In genomic region chr2:11503736-11504135, GRCm38 (mm10) we compare ENCODE assay signal across 8 mouse cellular contexts. TPM values are rescaled to one million over a fixed set of nuclear protein-coding genes. Genes with fewer than 3 reads are reported as not detected.
DNase-seq lines count a peak whose midpoint lies in the region; ATAC-seq lines count a peak whose summit lies in the region.

No protein-coding gene starts in this region.

- intact Hi-C loops in heart, postnatal 25 days (cut with DNase I): loop anchor here (2.0 kb wide), 1 partner anchor 39 kb away; no protein-coding TSS in a partner anchor

- no peak for DNase-seq in heart, postnatal 25 days (ENCODE audit: low spot score)
- peak; percentile 9 for DNase-seq in naive thymus-derived CD4-positive, alpha-beta T cell, adult 2 months (ENCODE audit: low read depth)
- DNase-seq in spleen, postnatal 10 days (ENCODE audit: low spot score in 2 of 2): no peak
- DNase-seq in retina, embryonic 14.5 days (ENCODE audit: low spot score): no peak

- peak overlapping the region; percentile 87 for H3K27ac ChIP-seq in heart, embryonic 16.5 days (ENCODE audit: low read length)
- H3K27ac ChIP-seq in embryonic facial prominence, embryonic 12.5 days: no peak overlapping the region
- H3K27ac ChIP-seq in intestine, embryonic 16.5 days (ENCODE audit: low read length): peak overlapping the region; percentile 94

- peak overlapping the region; percentile 78 for H3K4me3 ChIP-seq in heart, embryonic 16.5 days (ENCODE audit: low read length)
- H3K4me3 ChIP-seq in embryonic facial prominence, embryonic 12.5 days: peak overlapping the region; percentile 64
- H3K4me3 ChIP-seq in intestine, embryonic 16.5 days (ENCODE audit: low read length): peak overlapping the region; percentile 71

- H3K27me3 ChIP-seq in heart, embryonic 16.5 days (ENCODE audit: control insufficient read depth, insufficient read depth, low read length): no peaks in the 10 kb centered on the region
- H3K27me3 ChIP-seq in embryonic facial prominence, embryonic 12.5 days: peaks cover 16% of the 10 kb centered on the region; the same call in 1 of the 2 replicates
- no peaks in the 10 kb centered on the region for H3K27me3 ChIP-seq in intestine, embryonic 16.5 days (replicated peaks; ENCODE audit: control insufficient read depth, insufficient read depth, low read length)

- H3K4me1 ChIP-seq in heart, embryonic 16.5 days (ENCODE audit: control insufficient read depth, insufficient read depth, low read length): peaks cover 25% of the 10 kb centered on the region
- peaks cover 17% of the 10 kb centered on the region for H3K4me1 ChIP-seq in embryonic facial prominence, embryonic 12.5 days
- peaks cover 26% of the 10 kb centered on the region for H3K4me1 ChIP-seq in intestine, embryonic 16.5 days (ENCODE audit: control insufficient read depth, insufficient read depth, low read length)

- no peak for ATAC-seq in heart, embryonic 16.5 days (replicated peaks; ENCODE audit: extremely low read depth, insufficient read depth, low FRiP score)
- no peak for ATAC-seq in embryonic facial prominence, embryonic 12.5 days (ENCODE audit: insufficient number of reproducible peaks, insufficient read depth, low FRiP score, low TSS enrichment)
- peak; percentile 7; the same call in 1 of the 2 replicates for ATAC-seq in intestine, embryonic 16.5 days
- no peak for ATAC-seq in frontal cortex, adult (ENCODE audit: low TSS enrichment)

- H3K36me3 ChIP-seq in heart, embryonic 16.5 days (ENCODE audit: control insufficient read depth, insufficient read depth): no peaks in the 10 kb centered on the region
- no peaks in the 10 kb centered on the region for H3K36me3 ChIP-seq in embryonic facial prominence, embryonic 12.5 days
- no peaks in the 10 kb centered on the region for H3K36me3 ChIP-seq in intestine, embryonic 16.5 days (ENCODE audit: control insufficient read depth, insufficient read depth, low read length)

- no peaks in the 10 kb centered on the region for H3K9me3 ChIP-seq in heart, embryonic 16.5 days (replicated peaks; ENCODE audit: control insufficient read depth, low read length)
- no peaks in the 10 kb centered on the region for H3K9me3 ChIP-seq in embryonic facial prominence, embryonic 12.5 days
- no peaks in the 10 kb centered on the region for H3K9me3 ChIP-seq in intestine, embryonic 16.5 days (ENCODE audit: control insufficient read depth, low read length)

- H3K9ac ChIP-seq in heart, embryonic 16.5 days (ENCODE audit: low read length): peak overlapping the region; percentile 85
- peak overlapping the region; percentile 47; the same call in 1 of the 2 replicates for H3K9ac ChIP-seq in embryonic facial prominence, embryonic 12.5 days
- peak overlapping the region; percentile 82 for H3K9ac ChIP-seq in intestine, embryonic 16.5 days (ENCODE audit: low read depth, low read length)

- H3K4me2 ChIP-seq in heart, embryonic 16.5 days (ENCODE audit: low read depth, low read length): peak overlapping the region; percentile 98
- peak overlapping the region; percentile 84 for H3K4me2 ChIP-seq in embryonic facial prominence, embryonic 12.5 days (replicated peaks)
- H3K4me2 ChIP-seq in intestine, embryonic 16.5 days (ENCODE audit: low read depth, low read length): peak overlapping the region; percentile 94

- WGBS in heart, embryonic 16.5 days: 31% methylated on average over 7 of the region's 7 CpGs
- 22% methylated on average over 7 of the region's 7 CpGs for WGBS in embryonic facial prominence, embryonic 12.5 days
- 27% methylated on average over 7 of the region's 7 CpGs for WGBS in intestine, embryonic 16.5 days

RNA-seq across cellular contexts. Expression of gene Pfkfb3, which starts 50.1 kb away (rescaled TPM):
- 9.5 and 12.3 TPM in 2 replicates for polyA plus RNA-seq in heart, embryonic 16.5 days (2015; fragmentation: Nextera tagmentation; extraction: Ambion mirVana)
- total RNA-seq in heart, postnatal 25 days (2021): 10 to 100 TPM in 1 of 2 experiments, 1 to 10 TPM in 1; 7.8 to 10.4 TPM
- 14.2 and 16.2 TPM in 2 replicates for polyA plus RNA-seq in embryonic facial prominence, embryonic 12.5 days (2016; fragmentation: Nextera tagmentation; extraction: Ambion mirVana)
- 14.5 and 16.2 TPM in 2 replicates for polyA plus RNA-seq in intestine, embryonic 16.5 days (2015; fragmentation: Nextera tagmentation; extraction: Ambion mirVana)
